Mouse (Mus musculus) limb, embryonic 14.5 days (tissue): ENCODE measurements around the gene Dtnb. TPM values are rescaled to one million over a fixed set of nuclear protein-coding genes. Genes with fewer than 3 reads are reported as not detected.

Experiments
- ATAC-seq: fragments of 200-750 bp; cut with Nextera tagmentation; 2 replicates; pipeline ENCODE4 v1.8.0; 2017; ENCODE audit warnings: low read depth, moderate number of reproducible peaks, moderate TSS enrichment; ENCODE audit not compliant: low FRiP score
- DNase-seq: peaks from one replicate; pipeline ENCODE4 v3.0.0-alpha.2; 2015; ENCODE audit warnings: low spot score
- H3K27ac ChIP-seq: fragments of 300-500 bp; sonication (generic); replicated peaks from 2 replicates; pipeline ENCODE4 v1.5.1; 2014; ENCODE audit warnings: low read depth, mild to moderate bottlenecking, low read length, moderate library complexity, mixed read lengths
- H3K27me3 ChIP-seq: fragments of 300-500 bp; sonication (generic); 2 replicates; pipeline ENCODE4 v1.6.1; 2014; ENCODE audit warnings: low read length, mixed read lengths; ENCODE audit not compliant: control insufficient read depth, insufficient read depth
- H3K36me3 ChIP-seq: fragments of 300-500 bp; sonication (generic); 2 replicates; pipeline ENCODE4 v1.6.1; 2014; ENCODE audit warnings: mild to moderate bottlenecking, low read length, moderate library complexity, mixed read lengths; ENCODE audit not compliant: control insufficient read depth, insufficient read depth
- H3K4me1 ChIP-seq: fragments of 300-500 bp; sonication (generic); 2 replicates; pipeline ENCODE4 v1.6.1; 2014; ENCODE audit warnings: antibody characterized with exemption, low read length, mixed read lengths; ENCODE audit not compliant: control insufficient read depth, insufficient read depth
- H3K4me2 ChIP-seq: fragments of 300-500 bp; sonication (generic); replicated peaks from 2 replicates; pipeline ENCODE4 v1.6.1; 2014; ENCODE audit warnings: low read depth, mild to moderate bottlenecking, low read length, moderate library complexity; ENCODE audit not compliant: severe bottlenecking
- H3K4me3 ChIP-seq: fragments of 300-500 bp; sonication (generic); replicated peaks from 2 replicates; pipeline ENCODE4 v1.5.1; 2014; ENCODE audit warnings: low read length
- H3K9ac ChIP-seq: fragments of 300-500 bp; sonication (generic); 2 replicates; pipeline ENCODE4 v1.6.1; 2014; ENCODE audit warnings: mild to moderate bottlenecking, low read depth, low read length, moderate library complexity; ENCODE audit not compliant: severe bottlenecking
- H3K9me3 ChIP-seq: fragments of 300-500 bp; sonication (generic); 2 replicates; pipeline ENCODE4 v1.6.1; 2016; ENCODE audit warnings: low read length; ENCODE audit not compliant: control insufficient read depth
- POLR2A ChIP-seq: fragments of 200-500 bp; IDR thresholded peaks from 2 replicates; pipeline ENCODE4 v1.8.0; 2012; ENCODE audit warnings: inconsistent platforms, mild to moderate bottlenecking, moderate library complexity, borderline replicate concordance; ENCODE audit not compliant: insufficient read depth, insufficient read length; ENCODE audit errors: extremely low read depth
- WGBS: fragments of 180-500 bp; shearing (Covaris S2); extraction: QIAGEN DNeasy Blood & Tissue Kit; methylation state at CpG from one replicate; pipeline ENCODE4 v1.1.7; 2014; 5-methylcytosine and 5-hydroxymethylcytosine counted together
- microRNA-seq: library from miRNA; unstranded; fragments of <30 nt; microRNA quantifications from one replicate; pipeline ENCODE4, GENCODE M21; 2016
- polyA plus RNA-seq, 2 experiments: library from polyadenylated mRNA; depleted of rRNA in 1 of 2; stranded (reverse) in 1 of 2; unstranded in 1 of 2; fragments of >200 nt; fragmentation: Nextera tagmentation in 1 of 2; extraction: Ambion mirVana in 1 of 2; gene quantifications; 2 replicates each; pipeline versions ENCODE4 v1.2.1 to v1.2.3; 2012 to 2014

Dtnb gene
- polyA plus RNA-seq, 2 experiments, result 32.3 to 46.5 TPM

GRCm38 (mm10) chr12:3823408-3823807, 251.2 kb downstream of the Dtnb start:
- Histone ChIP-seq H3K4me2 (no peak overlapping the region), H3K4me1 (peaks cover 27% of the 10 kb centered on the region), H3K36me3 (peaks cover 3% of the 10 kb centered on the region; the same call in 1 of the 2 replicates), H3K27me3 (no peaks in the 10 kb centered on the region), H3K9me3 (no peaks in the 10 kb centered on the region), H3K27ac (no peak overlapping the region), H3K9ac (no peak overlapping the region), H3K4me3 (no peak overlapping the region)
- 74% methylated on average over 5 of the region's 5 CpGs for WGBS
- DNase-seq (no peak), ATAC-seq (no peak)
- no peak for TF ChIP-seq POLR2A

GRCm38 (mm10) chr12:3824906-3825713, 252.9 kb downstream of the Dtnb start:
- no peak for DNase-seq
- Histone ChIP-seq H3K4me1 (peaks cover 18% of the 10 kb centered on the region), H3K9ac (no peak overlapping the region), H3K36me3 (no peaks in the 10 kb centered on the region), H3K4me3 (no peak overlapping the region), H3K27ac (no peak overlapping the region), H3K4me2 (no peak overlapping the region), H3K27me3 (no peaks in the 10 kb centered on the region), H3K9me3 (no peaks in the 10 kb centered on the region)
- 77% methylated on average over 5 of the region's 5 CpGs for WGBS
- no peak for TF ChIP-seq POLR2A
- ATAC-seq, result no peak

GRCm38 (mm10) chr12:3825714-3826080, 253.5 kb downstream of the Dtnb start:
- no peak overlapping the region for H3K27ac ChIP-seq

GRCm38 (mm10) chr12:3827771-3828170, 255.6 kb downstream of the Dtnb start:
- H3K4me2 ChIP-seq, result no peak overlapping the region

More at GRCm38 (mm10) chr12:3825714-3826080, 253.5 kb downstream of the Dtnb start:
- no peak overlapping the region for H3K4me3 ChIP-seq
- H3K36me3 ChIP-seq, result no peaks in the 10 kb centered on the region
- no peak for TF ChIP-seq POLR2A
- peaks cover 18% of the 10 kb centered on the region for H3K4me1 ChIP-seq
- H3K27me3 ChIP-seq, result no peaks in the 10 kb centered on the region
- no peaks in the 10 kb centered on the region for H3K9me3 ChIP-seq
- H3K4me2 ChIP-seq, result no peak overlapping the region
- DNase-seq (no peak), ATAC-seq (no peak)
- no peak overlapping the region for H3K9ac ChIP-seq
- 36% methylated on average over 12 of the region's 12 CpGs for WGBS

More at GRCm38 (mm10) chr12:3827771-3828170, 255.6 kb downstream of the Dtnb start:
- Histone ChIP-seq H3K27ac (no peak overlapping the region), H3K27me3 (no peaks in the 10 kb centered on the region), H3K9ac (no peak overlapping the region), H3K36me3 (no peaks in the 10 kb centered on the region), H3K4me3 (no peak overlapping the region), H3K9me3 (no peaks in the 10 kb centered on the region), H3K4me1 (peaks cover 28% of the 10 kb centered on the region)
- DNase-seq (no peak), ATAC-seq (no peak)
- WGBS, result 85% methylated on average over 5 of the region's 5 CpGs
- TF ChIP-seq POLR2A, result no peak

Small RNA genes within 50 kb of the gene (microRNA-seq; reads per million reads assigned to microRNA genes)
- not detected for gene Gm26050

Other genes with a start within 250 kb of the Dtnb start
- 15.7 and 24.1 TPM in 2 replicates for gene Kif3c, start 207.2 kb upstream of the Dtnb start, polyA plus RNA-seq (2012; rRNA removed)
- 10.4 and 14.6 TPM in 2 replicates for gene Kif3c, start 207.2 kb upstream of the Dtnb start, polyA plus RNA-seq (2014; fragmentation: Nextera tagmentation; extraction: Ambion mirVana)
- 13.1 and 13.6 TPM in 2 replicates for gene Asxl2, start 145.5 kb upstream of the Dtnb start, polyA plus RNA-seq (2012; rRNA removed)
- gene Asxl2, start 145.5 kb upstream of the Dtnb start, polyA plus RNA-seq (2014; fragmentation: Nextera tagmentation; extraction: Ambion mirVana), result 14.7 TPM in 2 replicates
- 48.7 and 53.1 TPM in 2 replicates for gene Dnmt3a, start 233.6 kb downstream of the Dtnb start, polyA plus RNA-seq (2012; rRNA removed)
- 74.5 and 84.4 TPM in 2 replicates for gene Dnmt3a, start 233.6 kb downstream of the Dtnb start, polyA plus RNA-seq (2014; fragmentation: Nextera tagmentation; extraction: Ambion mirVana)